Mouse (Mus musculus): ENCODE results near the gene Dhdh. TPM values are rescaled to one million over a fixed set of nuclear protein-coding genes. Genes with fewer than 3 reads are reported as not detected.

Gene Dhdh
- polyA plus RNA-seq, 1 experiment from 2014 or later: 4.6 TPM

DNA sequence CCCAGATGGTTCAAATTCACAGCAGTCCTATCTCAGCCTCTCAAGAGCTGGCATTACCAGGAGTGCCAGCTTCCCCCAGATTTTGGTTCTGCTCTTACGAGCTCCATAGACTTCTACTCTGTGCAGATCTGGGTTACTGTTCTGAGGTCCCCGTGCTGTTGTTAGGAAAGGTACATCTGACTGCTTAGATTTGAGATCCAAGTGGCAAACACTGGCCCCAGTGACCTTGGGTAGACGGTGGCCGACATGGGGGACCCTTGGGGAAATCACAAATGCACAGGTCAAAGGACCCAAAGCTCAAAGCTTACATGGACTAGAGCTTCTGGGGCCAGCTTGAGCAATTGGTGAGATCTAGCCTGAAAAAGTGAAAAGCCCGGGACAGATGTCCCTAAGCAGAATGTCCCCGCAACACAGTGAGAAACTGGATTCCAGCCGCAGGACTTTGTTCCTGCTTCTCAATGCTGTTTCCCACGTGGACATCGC, 31.8 kb downstream of the Dhdh start:
- peak overlapping the region; percentile 86; the same call in 1 of the 2 replicates for H3K9ac ChIP-seq
- 49% methylated on average over 9 of the region's 9 CpGs for WGBS
- peak overlapping the region; percentile 77 for H3K4me3 ChIP-seq
- ATAC-seq (ENCODE audit: low FRiP score, low read depth): no peak
- no peaks in the 10 kb centered on the region for H3K27me3 ChIP-seq
- H3K36me3 ChIP-seq: peaks cover 33% of the 10 kb centered on the region
- H3K9me3 ChIP-seq: no peaks in the 10 kb centered on the region
- H3K4me1 ChIP-seq (replicated peaks): peaks cover 39% of the 10 kb centered on the region
- peak overlapping the region; percentile 87 for H3K4me2 ChIP-seq
- H3K27ac ChIP-seq (replicated peaks): peak overlapping the region; percentile 95

DNA sequence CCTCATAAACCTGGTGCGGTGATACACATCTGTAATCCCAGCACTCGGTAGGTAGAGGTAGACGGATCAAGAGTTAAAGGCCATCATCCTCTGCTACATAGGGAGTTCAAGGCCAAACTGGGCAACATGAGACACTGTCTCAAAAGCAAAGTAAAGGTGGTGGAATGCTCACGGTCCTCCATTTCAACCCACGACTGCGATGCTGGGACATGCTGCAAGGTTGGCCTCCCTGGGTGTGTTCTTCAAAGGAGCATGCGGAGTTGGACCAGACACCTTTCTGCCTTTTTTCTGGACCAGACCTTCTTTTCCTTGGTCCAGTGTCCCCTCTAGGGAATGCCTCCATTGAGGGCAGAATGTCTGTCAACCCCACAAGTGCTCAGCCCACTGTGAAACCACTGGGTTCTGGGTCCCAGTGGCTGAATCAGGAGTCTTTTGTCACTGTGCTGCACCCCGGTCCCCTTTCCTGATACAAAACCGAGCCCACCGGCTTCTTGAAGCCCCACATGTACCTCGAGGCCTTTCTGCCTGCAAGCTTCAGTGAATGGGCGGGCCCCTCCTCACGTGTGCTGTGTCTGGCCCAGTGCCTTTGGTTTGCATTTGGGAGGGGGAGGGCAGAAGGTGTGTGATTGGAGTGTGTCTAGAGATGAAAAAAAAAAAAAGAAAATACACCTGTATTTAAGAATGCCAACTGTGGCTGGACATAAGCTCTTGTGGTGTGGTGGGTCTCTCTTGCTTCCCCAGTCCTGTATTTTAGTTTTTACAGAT, 32.5 kb downstream of the Dhdh start:
- Histone ChIP-seq H3K36me3 (peaks cover 31% of the 10 kb centered on the region), H3K9ac (no peak overlapping the region), H3K4me2 (no peak overlapping the region), H3K27me3 (no peaks in the 10 kb centered on the region), H3K9me3 (no peaks in the 10 kb centered on the region), H3K4me1 (replicated peaks) (peaks cover 36% of the 10 kb centered on the region), H3K4me3 (no peak overlapping the region), H3K27ac (replicated peaks) (peak overlapping the region; percentile 95; the same call in 1 of the 2 replicates)
- WGBS: 77% methylated on average over 13 of the region's 13 CpGs
- no peak for ATAC-seq (ENCODE audit: low FRiP score, low read depth)

DNA sequence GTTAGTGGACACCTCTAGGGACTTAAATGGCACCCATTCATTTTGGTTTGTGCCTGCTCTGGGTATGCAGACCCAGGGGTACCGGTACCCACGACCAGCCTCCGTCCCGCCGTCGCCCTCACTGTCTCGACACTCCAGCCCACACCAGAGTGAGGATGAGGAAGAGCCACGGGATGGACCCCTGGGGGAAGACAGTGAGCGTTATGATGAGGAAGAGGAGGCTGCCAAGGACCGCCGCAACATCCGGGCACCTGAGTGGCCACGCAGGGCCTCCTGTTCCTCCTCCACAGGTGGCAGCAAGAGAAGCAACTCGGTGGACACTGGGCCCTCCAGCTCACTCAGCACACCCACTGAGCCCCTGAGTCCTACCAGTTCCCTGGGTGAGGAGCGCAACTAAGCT, 33.6 kb downstream of the Dhdh start:
- Histone ChIP-seq H3K27me3 (no peaks in the 10 kb centered on the region), H3K9ac (no peak overlapping the region), H3K27ac (replicated peaks) (no peak overlapping the region), H3K36me3 (peaks cover 34% of the 10 kb centered on the region), H3K4me2 (no peak overlapping the region), H3K4me3 (no peak overlapping the region), H3K9me3 (no peaks in the 10 kb centered on the region), H3K4me1 (replicated peaks) (peaks cover 24% of the 10 kb centered on the region)
- no peak for ATAC-seq (ENCODE audit: low FRiP score, low read depth)
- 91% methylated on average over 15 of the region's 15 CpGs for WGBS

DNA sequence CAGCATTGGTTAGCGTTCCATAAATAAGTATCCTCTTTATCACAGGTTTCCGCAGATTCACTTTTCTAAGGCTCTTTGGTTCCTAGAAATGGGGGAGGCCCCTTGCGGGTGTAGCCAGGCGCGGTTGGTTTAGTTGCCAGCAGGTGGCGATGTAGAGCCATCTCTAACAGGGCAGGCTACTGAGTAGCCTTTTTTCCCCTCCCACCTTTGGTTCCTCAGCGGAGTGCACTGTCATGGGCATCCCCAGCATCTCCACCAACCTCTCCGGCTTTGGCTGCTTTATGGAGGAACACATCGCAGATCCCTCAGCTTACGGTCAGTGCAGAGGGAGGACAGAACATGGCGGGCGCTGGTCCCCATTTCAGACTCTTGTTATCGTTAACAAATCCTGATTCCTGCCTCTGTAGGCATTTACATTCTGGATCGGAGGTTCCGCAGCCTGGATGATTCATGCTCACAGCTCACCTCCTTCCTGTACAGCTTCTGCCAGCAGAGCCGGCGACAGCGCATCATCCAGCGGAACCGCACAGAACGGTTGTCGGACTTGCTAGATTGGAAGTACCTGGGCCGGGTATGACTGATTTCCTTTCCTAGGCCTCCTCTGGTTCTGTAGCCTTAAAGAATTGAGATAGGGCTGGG, 37.1 kb downstream of the Dhdh start:
- H3K9ac ChIP-seq: no peak overlapping the region

DNA sequence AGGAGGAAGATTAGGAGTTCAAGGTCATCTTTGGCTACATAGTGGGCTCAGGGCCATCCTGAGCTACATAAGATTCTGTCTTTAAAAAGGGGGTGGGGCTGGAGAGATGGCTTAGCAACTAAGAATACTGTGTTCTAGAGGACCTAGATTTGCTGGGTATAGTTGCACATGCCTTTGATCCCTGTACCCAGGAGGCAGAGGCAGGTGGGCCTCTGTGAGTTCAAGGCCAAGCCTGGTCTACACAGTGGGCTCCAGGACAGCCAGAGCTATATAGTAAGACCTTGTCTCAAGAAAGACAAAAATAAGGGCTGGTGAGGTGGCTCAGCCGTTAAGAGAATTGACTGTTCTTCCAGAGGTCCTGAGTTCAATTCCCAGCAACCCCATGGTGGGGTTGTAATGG, 38.6 kb downstream of the Dhdh start:
- no peak overlapping the region for H3K4me2 ChIP-seq
- H3K9ac ChIP-seq: no peak overlapping the region
- no peaks in the 10 kb centered on the region for H3K27me3 ChIP-seq
- H3K4me1 ChIP-seq (replicated peaks): no peaks in the 10 kb centered on the region
- peaks cover 29% of the 10 kb centered on the region for H3K36me3 ChIP-seq
- ATAC-seq (ENCODE audit: low FRiP score, low read depth): no peak
- 95% methylated on average over 1 of the region's 1 CpGs for WGBS
- H3K4me3 ChIP-seq: no peak overlapping the region
- H3K27ac ChIP-seq (replicated peaks): no peak overlapping the region
- H3K9me3 ChIP-seq: no peaks in the 10 kb centered on the region

More for the DNA sequence above, 37.1 kb downstream of the Dhdh start:
- WGBS: 52% methylated on average over 23 of the region's 23 CpGs
- 0 out of 2 replicates have a peak overlapping the region, but pooled peaks have one; percentile 7 for H3K4me2 ChIP-seq
- H3K9me3 ChIP-seq: no peaks in the 10 kb centered on the region
- no peak overlapping the region for H3K27ac ChIP-seq (replicated peaks)
- peaks cover 29% of the 10 kb centered on the region for H3K36me3 ChIP-seq
- peak; percentile 70 for ATAC-seq (ENCODE audit: low FRiP score, low read depth)
- H3K27me3 ChIP-seq: no peaks in the 10 kb centered on the region
- H3K4me3 ChIP-seq: peak overlapping the region; percentile 3; the same call in 1 of the 2 replicates
- 0 out of 2 replicates have a peak, but pooled peaks cover 4% of the 10 kb centered on the region for H3K4me1 ChIP-seq (replicated peaks)

DNA sequence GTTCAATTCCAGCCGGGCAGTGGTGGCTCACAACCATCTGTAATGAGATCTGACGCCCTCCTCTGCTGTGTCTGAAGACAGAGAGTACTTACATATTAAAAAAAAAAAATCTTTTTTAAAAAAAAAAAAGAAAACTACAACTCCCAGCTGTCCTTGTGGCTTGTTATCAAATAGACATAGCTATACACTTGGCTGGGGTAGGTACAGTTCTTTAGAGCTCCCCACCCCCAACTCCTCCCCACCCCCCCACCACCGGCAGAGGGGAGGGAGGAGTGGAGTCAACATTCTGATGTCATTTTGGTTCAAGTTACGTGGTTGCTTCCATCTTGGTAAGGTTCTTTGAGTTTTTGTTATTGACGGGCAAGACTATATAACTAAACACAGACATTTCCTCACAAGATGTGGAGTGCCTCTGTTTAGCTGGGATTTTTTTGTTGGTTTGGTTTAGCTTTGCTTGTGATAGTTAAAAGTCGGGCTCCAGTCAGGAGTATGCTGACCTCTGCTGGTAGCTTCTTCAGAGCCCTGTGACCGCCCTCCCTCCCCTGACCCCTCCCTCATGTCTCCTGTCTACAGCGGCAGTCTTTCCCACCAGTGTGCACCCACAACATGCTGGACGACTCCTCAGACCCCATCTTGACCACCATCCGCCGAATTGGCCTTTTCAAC, 41.1 kb downstream of the Dhdh start:
- WGBS: 41% methylated on average over 11 of the region's 11 CpGs
- H3K4me3 ChIP-seq: no peak overlapping the region
- H3K4me1 ChIP-seq (replicated peaks): no peaks in the 10 kb centered on the region
- no peak for ATAC-seq (ENCODE audit: low FRiP score, low read depth)
- no peak overlapping the region for H3K27ac ChIP-seq (replicated peaks)
- H3K9me3 ChIP-seq: no peaks in the 10 kb centered on the region
- no peak overlapping the region for H3K4me2 ChIP-seq
- H3K27me3 ChIP-seq: no peaks in the 10 kb centered on the region
- peaks cover 23% of the 10 kb centered on the region for H3K36me3 ChIP-seq
- H3K9ac ChIP-seq: no peak overlapping the region

DNA sequence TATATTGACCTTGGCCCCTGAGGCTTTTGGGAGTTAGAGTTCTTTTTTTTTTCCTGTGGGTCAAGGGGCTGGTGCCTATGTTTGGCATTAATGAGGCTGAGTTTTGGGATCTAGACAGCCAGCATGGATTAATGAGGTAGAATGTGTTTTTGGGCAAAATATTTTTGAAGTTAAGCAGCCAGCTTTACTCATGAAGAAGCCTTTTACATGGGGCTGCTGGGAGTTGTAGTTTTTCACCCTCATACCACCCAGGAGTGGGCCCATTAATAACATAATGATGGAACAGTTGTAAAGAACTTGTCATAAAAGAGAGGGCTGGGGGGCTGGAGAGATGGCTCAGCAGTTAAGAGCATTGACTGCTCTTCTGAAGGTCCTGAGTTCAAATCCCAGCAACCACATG, 42.0 kb downstream of the Dhdh start:
- Histone ChIP-seq H3K4me3 (no peak overlapping the region), H3K36me3 (peaks cover 20% of the 10 kb centered on the region), H3K4me1 (replicated peaks) (no peaks in the 10 kb centered on the region), H3K4me2 (no peak overlapping the region), H3K9me3 (no peaks in the 10 kb centered on the region), H3K27ac (replicated peaks) (no peak overlapping the region), H3K9ac (no peak overlapping the region), H3K27me3 (no peaks in the 10 kb centered on the region)
- no peak for ATAC-seq (ENCODE audit: low FRiP score, low read depth)

DNA sequence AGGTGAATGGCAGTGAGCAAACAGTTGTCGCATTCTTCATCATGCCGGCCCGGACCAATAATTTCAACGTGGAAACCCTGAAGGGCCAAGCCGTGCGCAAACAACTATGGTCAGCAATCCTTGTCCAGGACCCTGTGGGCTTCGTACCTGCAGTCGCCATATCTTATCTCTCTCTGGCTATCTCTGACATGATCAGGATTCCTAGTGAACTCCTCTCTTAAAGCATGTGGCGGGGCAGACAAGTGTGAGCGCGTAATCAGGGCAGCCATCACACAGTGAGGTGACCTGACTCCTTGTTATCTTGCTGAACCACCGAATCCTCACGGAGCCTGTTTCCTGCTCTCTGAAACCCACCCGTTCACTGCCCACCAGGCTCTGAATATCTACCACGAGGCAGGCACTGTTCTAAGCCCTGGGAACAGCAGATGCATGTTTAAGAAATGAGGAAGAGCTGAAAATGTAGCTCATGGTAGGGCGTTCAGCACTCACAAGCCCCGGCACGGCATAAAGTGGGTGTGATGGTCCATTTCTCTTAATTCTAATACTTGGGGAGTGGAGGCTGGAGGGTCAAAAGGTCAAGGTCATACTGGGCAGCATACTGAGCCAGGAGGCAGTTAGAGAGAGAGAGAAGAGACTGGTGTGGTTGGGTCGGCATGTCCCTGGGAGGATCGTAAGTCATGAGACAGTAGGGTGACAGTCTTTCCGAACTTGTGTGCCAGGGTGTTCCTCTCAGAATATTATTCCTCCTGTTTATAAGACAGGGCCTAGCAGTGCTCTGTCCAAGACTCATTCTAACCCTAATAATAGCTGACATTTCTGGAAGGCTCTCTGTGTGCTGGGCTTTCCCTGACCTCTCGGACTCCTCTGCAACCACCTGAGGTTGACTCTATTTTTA, 44.8 kb downstream of the Dhdh start:
- WGBS: 91% methylated on average over 22 of the region's 22 CpGs
- Histone ChIP-seq H3K9me3 (no peaks in the 10 kb centered on the region), H3K4me1 (replicated peaks) (no peaks in the 10 kb centered on the region), H3K27ac (replicated peaks) (no peak overlapping the region), H3K27me3 (no peaks in the 10 kb centered on the region), H3K9ac (no peak overlapping the region), H3K36me3 (peaks cover 24% of the 10 kb centered on the region), H3K4me3 (no peak overlapping the region), H3K4me2 (no peak overlapping the region)
- ATAC-seq (ENCODE audit: low FRiP score, low read depth): no peak

DNA sequence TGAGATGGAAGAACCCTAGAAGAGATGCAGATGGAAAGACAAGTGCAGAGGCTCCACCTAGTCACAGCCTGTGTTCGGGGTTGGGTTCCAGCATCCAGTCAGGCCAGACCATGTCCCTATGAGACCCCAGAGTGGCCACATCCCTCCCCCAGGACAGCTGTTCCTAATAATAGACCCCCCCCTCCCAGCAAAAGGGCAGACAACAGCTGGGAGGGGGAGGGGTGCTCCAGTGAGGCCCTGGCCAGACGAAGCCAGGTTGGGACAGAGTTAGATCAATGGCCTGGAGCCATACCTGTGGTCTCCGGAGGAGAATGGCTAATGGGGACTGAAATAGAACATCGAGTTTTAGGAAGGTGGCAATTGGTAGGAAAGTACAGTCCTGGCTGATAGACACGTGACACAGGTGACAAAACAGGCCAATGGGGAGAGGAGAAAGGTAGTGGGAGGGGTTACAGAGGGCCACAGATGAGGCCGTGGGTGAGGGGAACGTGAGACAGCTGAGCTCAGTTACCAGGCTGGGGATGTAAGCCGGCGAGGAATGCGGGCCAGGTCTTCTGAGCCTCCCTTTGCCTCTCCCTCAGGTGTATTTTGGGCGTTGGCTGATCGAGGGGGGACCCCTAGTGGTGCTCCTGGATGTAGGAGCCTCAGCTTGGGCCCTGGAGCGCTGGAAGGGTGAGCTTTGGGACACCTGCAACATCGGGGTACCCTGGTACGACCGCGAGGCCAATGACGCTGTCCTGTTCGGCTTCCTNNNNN, 50.9 kb downstream of the Dhdh start, which contains the start of gene Ruvbl2:
Ruvbl2 (minus strand) TSS at position 576 of the 756 bp plus-strand sequence.
- H3K4me2 ChIP-seq: peak within 1 kb of the TSS; percentile 31
- H3K4me3 ChIP-seq: no peak within 1 kb of the TSS
- H3K9ac ChIP-seq: no peak within 1 kb of the TSS
- H3K27me3 ChIP-seq: no peaks in the 10 kb centered on the region
- H3K27ac ChIP-seq (replicated peaks): no peak within 1 kb of the TSS
- 31% methylated on average over 19 of the region's 19 CpGs for WGBS
- no peak for ATAC-seq (ENCODE audit: low FRiP score, low read depth)
- H3K36me3 ChIP-seq: peaks cover 8% of the 10 kb centered on the region; the same call in 1 of the 2 replicates
- H3K9me3 ChIP-seq: no peaks in the 10 kb centered on the region
- H3K4me1 ChIP-seq (replicated peaks): peaks cover 40% of the 10 kb centered on the region

DNA sequence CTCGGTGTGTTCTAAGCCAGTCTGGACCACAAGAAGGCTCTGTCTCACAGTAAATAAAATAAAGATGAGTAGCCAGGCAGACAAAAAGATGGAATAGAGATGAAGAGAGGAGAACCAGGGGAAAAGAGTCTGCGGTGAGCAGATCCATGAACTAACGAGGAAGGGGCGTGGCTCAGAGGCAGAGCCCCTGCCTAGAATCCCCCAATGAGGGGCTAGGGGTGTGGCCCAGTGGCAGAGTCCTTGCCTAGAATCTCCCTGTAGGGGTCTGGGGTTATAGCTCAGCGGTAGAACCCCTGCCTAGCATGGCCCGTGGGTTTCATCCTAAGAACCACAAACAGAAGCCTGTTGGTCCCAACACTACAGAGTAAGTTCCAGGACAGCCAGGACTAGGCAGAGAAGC, 51.6 kb downstream of the Dhdh start:
- ATAC-seq (ENCODE audit: low FRiP score, low read depth): no peak
- Histone ChIP-seq H3K9ac (no peak overlapping the region), H3K4me3 (no peak overlapping the region), H3K27me3 (no peaks in the 10 kb centered on the region), H3K9me3 (no peaks in the 10 kb centered on the region), H3K4me1 (replicated peaks) (peaks cover 43% of the 10 kb centered on the region), H3K36me3 (peaks cover 8% of the 10 kb centered on the region; the same call in 1 of the 2 replicates), H3K27ac (replicated peaks) (no peak overlapping the region), H3K4me2 (peak overlapping the region; percentile 26; the same call in 1 of the 2 replicates)
- 34% methylated on average over 6 of the region's 6 CpGs for WGBS

DNA sequence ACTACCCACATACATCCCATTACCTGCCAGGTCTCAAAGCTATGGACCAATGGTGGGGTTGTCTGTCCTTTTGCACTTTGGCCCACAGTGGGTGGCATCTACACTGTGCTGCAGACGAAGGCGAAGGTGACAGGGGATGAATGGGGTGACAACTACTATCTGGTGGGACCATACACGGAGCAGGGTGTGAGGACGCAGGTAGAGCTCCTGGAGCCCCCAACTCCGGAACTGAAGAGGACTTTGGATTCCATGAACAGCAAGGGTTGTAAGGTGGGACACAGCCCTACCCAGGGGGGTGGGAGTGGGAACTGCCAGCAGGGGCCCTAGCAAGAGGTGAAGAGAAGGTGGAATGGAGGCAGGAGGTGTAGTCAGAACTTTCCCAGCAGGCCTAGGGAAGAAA, 52.2 kb downstream of the Dhdh start:
- Histone ChIP-seq H3K9ac (no peak overlapping the region), H3K4me1 (replicated peaks) (peaks cover 43% of the 10 kb centered on the region), H3K9me3 (no peaks in the 10 kb centered on the region), H3K4me2 (peak overlapping the region; percentile 77; the same call in 1 of the 2 replicates), H3K36me3 (peaks cover 8% of the 10 kb centered on the region; the same call in 1 of the 2 replicates), H3K4me3 (no peak overlapping the region), H3K27ac (replicated peaks) (no peak overlapping the region), H3K27me3 (no peaks in the 10 kb centered on the region)
- WGBS: 94% methylated on average over 5 of the region's 5 CpGs
- ATAC-seq (ENCODE audit: low FRiP score, low read depth): no peak

Data from hindbrain, embryonic 15.5 days (tissue).